Mouse (Mus musculus) CH12.LX (cell line): ENCODE measurements around the gene Grb2. TPM values are rescaled to one million over a fixed set of nuclear protein-coding genes. Genes with fewer than 3 reads are reported as not detected.

Experiments
- DNase-seq: peaks from one replicate; pipeline ENCODE4 v3.0.0-alpha.2; 2013; ENCODE audit errors: extremely low read depth
- H3K27ac ChIP-seq: 2 replicates; pipeline ENCODE4 v1.5.1; 2012; ENCODE audit warnings: low read depth, mild to moderate bottlenecking, control low read depth, moderate library complexity; ENCODE audit not compliant: insufficient read depth
- H3K27me3 ChIP-seq: replicated peaks from 2 replicates; pipeline ENCODE3; 2012; ENCODE audit warnings: inconsistent platforms
- H3K36me3 ChIP-seq, 2 experiments: replicated peaks in 1 of 2; 2 replicates each; pipeline versions ENCODE3 to v1.6.1; 2012; ENCODE audit warnings: inconsistent platforms in 1 of 2, low read length in 1 of 2, mild to moderate bottlenecking in 1 of 2, mixed read lengths in 1 of 2, moderate library complexity in 1 of 2; ENCODE audit not compliant: control insufficient read depth in 1 of 2, insufficient read depth in 1 of 2
- H3K4me1 ChIP-seq, 2 experiments: 2 replicates each; pipeline ENCODE4 v1.6.1; 2012; ENCODE audit warnings: inconsistent platforms in 1 of 2, moderate library complexity in 1 of 2; ENCODE audit not compliant: insufficient read depth in 2 of 2, control insufficient read depth in 1 of 2
- H3K4me2 ChIP-seq: 2 replicates; pipeline ENCODE4 v1.6.1; 2012; ENCODE audit warnings: low read depth, mild to moderate bottlenecking, control low read depth; ENCODE audit not compliant: poor library complexity, insufficient read depth, severe bottlenecking
- H3K4me3 ChIP-seq, 3 experiments: fragments of 150-350 bp in 1 of 3; sonication (generic) in 1 of 3; replicated peaks in 1 of 3; 2 replicates each; pipeline versions ENCODE3 to v1.5.1; 2011 to 2012; ENCODE audit warnings: low read depth in 2 of 3, low read length in 2 of 3, mild to moderate bottlenecking in 2 of 3, moderate library complexity in 2 of 3, control low read depth in 1 of 3, improper control_type of control experiment in 1 of 3, inconsistent platforms in 1 of 3, mixed read lengths in 1 of 3; ENCODE audit not compliant: poor library complexity in 1 of 3
- H3K79me2 ChIP-seq: replicated peaks from 2 replicates; pipeline ENCODE4 v1.6.1; 2012; ENCODE audit warnings: mild to moderate bottlenecking, moderate library complexity; ENCODE audit not compliant: control insufficient read depth, poor library complexity, insufficient read depth, severe bottlenecking; ENCODE audit errors: extremely low read depth
- H3K9ac ChIP-seq: 2 replicates; pipeline ENCODE4 v1.6.1; 2012; ENCODE audit warnings: low read depth, mild to moderate bottlenecking, control low read depth, moderate library complexity; ENCODE audit not compliant: insufficient read depth
- H3K9me3 ChIP-seq: replicated peaks from 2 replicates; pipeline ENCODE3; 2012; ENCODE audit warnings: low read length, inconsistent platforms, mixed read lengths
- E2F4 ChIP-seq: IDR thresholded peaks from 2 replicates; pipeline ENCODE4 v1.6.1; 2011; ENCODE audit warnings: low read depth, low read length, improper control_type of control experiment; ENCODE audit not compliant: insufficient replicate concordance
- ELF1 ChIP-seq: IDR thresholded peaks from 2 replicates; pipeline ENCODE4 v1.6.1; 2014; ENCODE audit warnings: low read depth, mild to moderate bottlenecking, inconsistent platforms, low read length, improper control_type of control experiment
- ETS1 ChIP-seq: conservative IDR thresholded peaks from 2 replicates; pipeline ENCODE4 v1.6.1; 2012; ENCODE audit warnings: low read depth, mild to moderate bottlenecking, inconsistent platforms, low read length, improper control_type of control experiment, moderate library complexity
- GABPA ChIP-seq: IDR thresholded peaks from 2 replicates; pipeline ENCODE4 v1.6.1; 2012; ENCODE audit warnings: low read depth, low read length, improper control_type of control experiment, inconsistent platforms; ENCODE audit not compliant: insufficient replicate concordance
- HCFC1 ChIP-seq: IDR thresholded peaks from 2 replicates; pipeline ENCODE4 v1.6.1; 2012; ENCODE audit warnings: low read depth, mild to moderate bottlenecking, inconsistent platforms, low read length, improper control_type of control experiment
- IRF4 ChIP-seq: IDR thresholded peaks from 2 replicates; pipeline ENCODE4 v1.6.1; 2014; ENCODE audit warnings: low read depth, mild to moderate bottlenecking, inconsistent platforms, low read length, improper control_type of control experiment
- JUN ChIP-seq: IDR thresholded peaks from 2 replicates; pipeline ENCODE4 v1.6.1; 2011; ENCODE audit warnings: low read depth, mild to moderate bottlenecking, low read length, improper control_type of control experiment, moderate library complexity; ENCODE audit not compliant: insufficient read depth
- MAFK ChIP-seq: IDR thresholded peaks from 2 replicates; pipeline ENCODE4 v1.6.1; 2011; ENCODE audit warnings: low read length, improper control_type of control experiment; ENCODE audit not compliant: insufficient replicate concordance
- MEF2A ChIP-seq: IDR thresholded peaks from 2 replicates; pipeline ENCODE4 v1.6.1; 2014; ENCODE audit warnings: low read depth, mild to moderate bottlenecking, inconsistent platforms, low read length, improper control_type of control experiment, borderline replicate concordance
- MXI1 ChIP-seq: IDR thresholded peaks from 2 replicates; pipeline ENCODE4 v1.6.1; 2011; ENCODE audit warnings: mild to moderate bottlenecking, low read depth, low read length, improper control_type of control experiment
- NELFE ChIP-seq: IDR thresholded peaks from 2 replicates; pipeline ENCODE4 v1.6.1; 2011; ENCODE audit warnings: low read depth, low read length, improper control_type of control experiment
- NRF1 ChIP-seq: IDR thresholded peaks from 2 replicates; pipeline ENCODE4 v1.6.1; 2014; ENCODE audit warnings: low read depth, mild to moderate bottlenecking, inconsistent platforms, low read length, improper control_type of control experiment, moderate library complexity
- POLR2AphosphoS2 ChIP-seq: IDR thresholded peaks from 2 replicates; pipeline ENCODE4 v1.6.1; 2011; ENCODE audit warnings: low read depth, low read length, improper control_type of control experiment
- SMC3 ChIP-seq: IDR thresholded peaks from 2 replicates; pipeline ENCODE4 v1.6.1; 2011; ENCODE audit warnings: low read depth, low read length, improper control_type of control experiment
- TCF12 ChIP-seq: IDR thresholded peaks from 2 replicates; pipeline ENCODE4 v1.6.1; 2014; ENCODE audit warnings: low read depth, mild to moderate bottlenecking, inconsistent platforms, low read length, improper control_type of control experiment
- USF1 ChIP-seq: IDR thresholded peaks from 2 replicates; pipeline ENCODE4 v1.6.1; 2014; ENCODE audit warnings: low read depth, mild to moderate bottlenecking, inconsistent platforms, low read length, improper control_type of control experiment
- USF2 ChIP-seq: conservative IDR thresholded peaks from 2 replicates; pipeline ENCODE4 v1.6.1; 2011; ENCODE audit warnings: low read depth, low read length, improper control_type of control experiment
- dilution Hi-C: fragments of 300-500 bp; cut with MboI; formaldehyde crosslinking; loops from 2 replicates; pipeline ENCODE4 v1.14.3; 2020; ENCODE audit warnings: low sequenced_read_pairs; ENCODE audit not compliant: extremely low pct_unique_long_range_greater_than_20kb, extremely low pct_ligation_motif_present
- in situ Hi-C: fragments of 300-500 bp; cut with MboI; formaldehyde crosslinking; loops from 3 replicates; pipeline ENCODE4 v1.14.3; 2019; ENCODE audit warnings: low sequenced_read_pairs, low pct_ligation_motif_present, low pct_unique_long_range_greater_than_20kb, mixed read lengths
- polyA plus RNA-seq: library from polyadenylated mRNA; unstranded; fragments of >175 nt; gene quantifications from 2 replicates; pipeline ENCODE4 v1.2.1, GENCODE M21; 2012; ENCODE audit warnings: low read depth; ENCODE audit not compliant: insufficient read length
- total RNA-seq, 2 experiments: library from RNA; depleted of rRNA; stranded (reverse); fragments of 300-350 nt in 1 of 2; fragments of >200 nt in 1 of 2; gene quantifications; 2 replicates each; pipeline ENCODE4 v1.2.3; 2012 to 2014

Gene Grb2
- total and polyA plus RNA-seq, 3 experiments, result 63.6 to 241 (median 117) TPM

DNA sequence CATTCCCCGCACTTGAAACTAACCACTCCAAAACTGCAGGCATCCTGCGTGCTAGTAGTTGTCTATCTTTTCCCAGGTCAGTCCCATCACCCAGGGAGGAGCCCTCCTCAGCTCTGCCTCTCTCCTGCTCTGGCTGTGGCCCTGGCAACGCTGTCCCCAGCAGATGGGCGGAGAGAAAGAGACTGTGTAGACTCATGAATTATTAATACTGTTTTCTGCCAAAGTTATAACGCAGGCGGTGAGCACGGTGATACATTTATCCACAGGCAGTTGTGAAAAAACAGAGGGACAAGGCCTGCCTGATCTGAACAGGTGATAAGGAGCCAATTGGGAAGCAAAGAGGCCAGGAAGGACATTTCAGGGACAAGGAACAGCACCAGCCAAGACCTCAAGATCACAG is 44.3 kb upstream of the Grb2 start:
- Histone ChIP-seq H3K27me3 (peaks cover 5% of the 10 kb centered on the region), H3K9ac (no peak overlapping the region), H3K9me3 (peaks cover 3% of the 10 kb centered on the region), H3K79me2 (no peaks in the 10 kb centered on the region), H3K27ac (no peak overlapping the region), H3K36me3 (no peaks in the 10 kb centered on the region), H3K4me3 (no peak overlapping the region), H3K4me1 (no peaks in the 10 kb centered on the region; a peak in 1 of 4 replicates), H3K4me2 (no peak overlapping the region)
- no peak for DNase-seq
- TF ChIP-seq TCF12, result no peak
- in situ Hi-C loops (no loop called here), dilution Hi-C loops (no loop called here)

GRCm38 (mm10) chr11:115751725-115752124 is 43.3 kb upstream of the Grb2 start:
- no peak for DNase-seq
- H3K4me1 ChIP-seq, result no peaks in the 10 kb centered on the region; a peak in 1 of 4 replicates
- H3K27me3 ChIP-seq, result peaks cover 5% of the 10 kb centered on the region
- no peak overlapping the region for H3K4me2 ChIP-seq
- no peaks in the 10 kb centered on the region for H3K36me3 ChIP-seq
- in situ Hi-C loops, result no loop called here
- dilution Hi-C loops, result no loop called here
- H3K9me3 ChIP-seq, result peaks cover 3% of the 10 kb centered on the region
- H3K27ac ChIP-seq, result no peak overlapping the region
- no peak for TF ChIP-seq GABPA
- TF ChIP-seq, all 38 proteins: peak for 0
- no peak overlapping the region for H3K4me3 ChIP-seq
- no peak overlapping the region for H3K9ac ChIP-seq
- H3K79me2 ChIP-seq, result no peaks in the 10 kb centered on the region

- Histone ChIP-seq H3K27me3 (peaks cover 5% of the 10 kb centered on the region), H3K79me2 (no peaks in the 10 kb centered on the region), H3K9ac (no peak overlapping the region), H3K4me2 (no peak overlapping the region)
- no peak for TF ChIP-seq E2F4
- TF ChIP-seq MXI1, result no peak
- TF ChIP-seq USF2, result no peak
- no peak for TF ChIP-seq TCF12
- TF ChIP-seq MAFK, result no peak
- no peak for TF ChIP-seq SMC3
- no peak for TF ChIP-seq HCFC1
- TF ChIP-seq MEF2A, result no peak
- no peak for TF ChIP-seq ELF1
- no peak for TF ChIP-seq NELFE
- TF ChIP-seq IRF4, result no peak
- no peak for TF ChIP-seq ETS1
- no peak for TF ChIP-seq NRF1
- TF ChIP-seq USF1, result no peak
- no peak for TF ChIP-seq POLR2AphosphoS2
- no peak for TF ChIP-seq JUN
- TF ChIP-seq, all 38 proteins: peak for 0
- in situ Hi-C loops (no loop called here), dilution Hi-C loops (no loop called here)
- peaks cover 7% of the 10 kb centered on the region for H3K9me3 ChIP-seq
- no peak overlapping the region for H3K27ac ChIP-seq
- H3K4me3 ChIP-seq, result no peak overlapping the region
- H3K36me3 ChIP-seq, result no peaks in the 10 kb centered on the region
- DNase-seq, result no peak
- no peaks in the 10 kb centered on the region; a peak in 1 of 4 replicates for H3K4me1 ChIP-seq
Measured at GRCm38 (mm10) chr11:115749834-115750233, 41.4 kb upstream of the Grb2 start.
